Mouse (Mus musculus) urinary bladder, postnatal 10 days (tissue): ENCODE measurements around the gene Arl15.
"Not testable (repeated sequence)": the region's sequence is repeated elsewhere in the genome, so short reads cannot be mapped to it uniquely, and the experiment has no call there.

Experiments
- DNase-seq: peaks from one replicate; pipeline ENCODE4 v3.0.0; 2022; ENCODE audit warnings: low spot score

Gene Arl15

DNA sequence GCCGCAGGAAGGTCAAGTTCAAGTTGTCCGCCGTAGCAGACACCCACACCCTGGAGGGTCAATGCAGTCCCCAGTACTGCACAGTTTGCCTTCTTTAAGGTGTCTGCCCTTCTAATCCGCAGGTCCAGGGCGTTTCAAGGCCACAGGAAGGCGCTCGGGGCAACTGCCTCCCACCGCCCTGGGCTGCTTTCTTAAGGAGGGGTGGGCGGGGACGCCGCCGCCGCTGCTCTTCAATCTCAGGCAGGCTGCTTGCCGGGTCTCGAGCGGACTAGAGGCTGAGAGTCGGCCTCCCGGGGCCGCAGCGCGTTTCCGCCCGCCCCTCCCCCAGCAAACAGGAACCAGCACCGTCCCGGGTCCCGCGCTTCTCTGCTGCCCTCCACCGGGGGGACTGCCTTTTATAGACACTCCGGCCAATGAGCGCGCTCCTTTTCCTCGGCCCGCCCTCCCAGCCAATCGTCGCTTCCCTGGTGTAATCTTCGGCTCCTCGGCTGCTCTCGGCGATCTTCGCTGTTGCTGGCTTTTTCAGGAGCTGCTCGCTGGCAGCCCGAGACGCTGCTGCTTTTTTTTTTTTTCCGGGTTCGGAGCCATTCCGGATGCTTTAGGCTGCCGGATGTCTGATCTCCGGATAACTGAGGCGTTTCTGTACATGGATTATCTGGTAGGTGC, at the start of gene Arl15:
Arl15 (plus strand) TSS at position 467 of the 666 bp plus-strand sequence.
- peak; percentile 97 for DNase-seq

DNA sequence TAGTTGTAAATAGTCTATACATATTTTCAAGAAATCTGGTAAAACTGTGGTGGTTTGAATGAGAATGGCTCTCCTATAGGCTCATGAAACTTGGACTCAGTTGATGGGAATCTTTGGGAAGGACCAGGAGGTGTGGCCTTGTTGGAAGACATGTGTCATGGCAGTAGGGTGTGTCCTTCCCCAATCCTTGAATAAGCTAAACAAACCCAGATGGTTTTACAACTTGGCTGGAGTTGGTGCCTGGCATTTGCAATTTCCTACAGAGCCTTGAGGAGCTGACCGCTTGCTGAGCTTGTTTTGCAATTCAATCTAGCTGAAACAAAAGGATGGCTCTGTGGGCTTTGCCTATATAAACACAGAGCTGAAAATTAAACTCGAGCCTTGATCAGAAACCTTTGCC, 49.0 kb upstream of the Arl15 start:
- DNase-seq, result no peak

DNA sequence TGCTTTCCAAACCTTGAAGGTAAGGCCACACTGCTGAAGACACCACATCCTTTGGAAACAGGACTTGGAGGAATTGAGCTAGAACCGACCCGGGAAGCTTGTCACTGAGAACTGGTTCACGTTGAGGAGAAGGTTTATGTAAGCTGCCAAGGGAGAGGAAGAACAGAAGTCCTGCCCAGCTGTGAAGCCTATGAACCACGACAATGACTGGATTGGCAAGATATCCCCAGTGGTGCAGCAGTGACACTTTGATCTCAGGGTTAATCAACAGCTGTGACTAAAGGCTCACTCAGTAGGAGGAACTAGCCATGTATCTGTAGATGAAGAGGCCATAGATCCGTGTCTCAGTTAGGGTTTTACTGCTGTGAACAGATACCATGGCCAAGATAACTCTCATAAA, 43.5 kb upstream of the Arl15 start:
- DNase-seq, result no peak

DNA sequence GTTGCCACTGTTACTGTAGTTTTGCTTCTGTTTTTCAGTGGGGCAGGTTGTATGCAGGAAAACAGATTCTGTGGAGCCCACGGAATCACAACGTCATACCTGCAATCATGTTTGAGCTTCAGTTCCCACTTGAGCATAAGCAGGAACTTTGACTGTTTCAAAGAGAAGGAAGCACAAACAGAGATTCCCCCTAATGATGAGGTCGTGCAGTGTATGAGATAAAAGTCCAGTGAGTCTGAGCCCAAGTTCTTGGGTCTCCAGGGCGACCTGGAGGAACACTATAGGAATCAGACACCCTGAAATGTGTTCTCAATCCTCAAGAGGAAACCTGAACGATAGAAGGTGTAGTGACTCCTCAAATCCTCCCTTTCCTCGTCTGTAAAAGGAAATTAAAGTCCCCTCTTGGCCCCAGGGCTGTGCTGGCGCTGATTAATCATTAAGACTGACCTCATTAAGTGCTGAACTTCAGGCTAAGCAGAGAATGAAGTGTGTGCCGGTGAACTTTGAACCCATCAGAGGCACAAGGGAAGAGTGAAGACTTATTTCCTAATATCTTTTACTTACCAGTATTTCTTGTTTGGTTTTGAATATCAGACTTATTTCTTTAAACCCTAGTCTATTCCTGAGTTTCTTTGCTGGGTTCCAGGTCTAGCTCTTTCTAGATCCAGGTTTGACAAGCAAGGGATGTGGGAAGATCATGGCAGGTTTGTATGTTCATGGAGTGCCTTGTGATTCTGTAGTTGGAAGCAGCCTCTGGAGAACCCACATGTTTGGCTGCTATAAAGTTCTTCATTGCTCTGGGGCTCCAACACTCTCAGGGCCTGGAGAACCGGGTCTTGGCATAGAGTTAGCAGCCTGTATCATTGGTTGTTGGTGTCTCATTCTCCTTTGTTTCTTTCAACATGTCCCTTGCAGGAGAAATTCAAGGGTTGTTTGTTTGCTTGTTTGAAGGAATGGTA, 39.3 kb upstream of the Arl15 start:
- DNase-seq, result no peak

DNA sequence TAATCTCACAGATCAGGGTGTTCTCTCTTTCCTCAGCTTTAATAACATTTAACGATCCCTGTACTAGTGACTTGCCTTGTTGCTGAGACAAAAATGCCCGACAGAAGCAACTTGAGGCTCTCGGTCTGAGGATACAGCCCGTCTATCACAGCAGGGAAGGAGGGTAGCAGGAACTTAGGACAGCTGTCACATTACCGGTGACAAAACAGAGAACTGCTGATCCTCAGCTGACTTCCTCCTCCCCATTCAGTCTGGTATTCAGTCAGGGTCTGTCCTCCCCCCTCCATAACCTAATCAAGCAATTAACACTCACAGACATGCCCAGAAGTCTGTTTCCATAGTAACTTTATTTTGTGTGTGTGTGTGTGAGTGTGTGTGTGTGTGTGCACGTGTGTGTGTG, 38.5 kb upstream of the Arl15 start:
- no peak for DNase-seq

DNA sequence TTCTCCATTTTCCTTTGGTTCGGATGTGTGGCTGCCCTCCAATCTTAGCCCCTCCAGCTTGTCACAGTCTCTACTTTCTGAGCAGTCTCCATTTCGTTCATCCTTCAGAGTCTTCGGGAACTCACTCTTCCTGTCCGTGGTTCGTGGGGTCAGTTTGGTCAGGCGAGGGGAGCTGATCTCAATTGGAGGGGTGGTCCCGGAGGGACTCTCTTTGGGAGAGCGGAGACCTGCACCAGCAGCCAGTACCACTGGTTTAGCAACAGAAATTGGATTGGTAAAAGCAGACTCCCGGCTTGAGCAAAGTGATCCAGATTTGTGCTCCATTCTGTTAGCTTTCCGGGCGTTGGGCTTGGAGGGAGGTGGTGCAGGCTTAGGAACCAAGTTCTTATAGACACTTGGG, 32.6 kb upstream of the Arl15 start:
- DNase-seq, result no peak

DNA sequence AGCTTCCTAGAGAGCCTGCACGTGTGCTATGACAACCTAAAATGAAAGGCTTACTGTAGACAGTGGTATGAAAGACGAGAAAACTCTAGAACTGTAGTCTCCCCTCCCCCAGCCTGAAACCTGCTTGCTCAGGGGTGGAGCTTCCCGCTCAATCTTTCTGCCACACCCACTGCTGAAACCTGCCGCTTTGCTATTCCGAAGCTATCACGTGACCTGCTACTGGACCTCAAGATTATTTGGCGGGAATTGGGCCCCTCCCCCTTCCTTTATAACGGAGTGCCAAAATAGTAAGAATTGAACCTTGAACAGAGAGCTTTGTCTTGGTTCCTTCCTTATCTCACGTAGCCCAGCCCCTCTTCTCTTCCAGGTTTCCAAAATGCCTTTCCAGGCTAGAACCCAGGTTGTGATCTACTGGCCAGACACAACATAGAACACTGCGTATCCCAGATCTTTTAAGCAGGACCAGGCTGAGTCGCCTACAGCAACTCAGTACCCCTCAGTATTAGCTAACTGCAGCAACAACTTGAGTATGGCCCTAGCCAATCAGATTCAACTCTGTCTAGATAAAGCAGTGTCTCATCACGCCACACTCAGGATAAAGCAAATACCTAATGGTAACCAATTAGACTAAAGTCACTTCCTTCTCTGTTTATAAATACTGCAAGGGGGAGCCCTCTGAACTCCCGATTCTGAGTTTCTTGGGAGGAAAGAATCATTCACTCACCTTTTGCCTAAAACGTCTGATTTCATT, 31.4 kb upstream of the Arl15 start:
- DNase-seq, result no peak

DNA sequence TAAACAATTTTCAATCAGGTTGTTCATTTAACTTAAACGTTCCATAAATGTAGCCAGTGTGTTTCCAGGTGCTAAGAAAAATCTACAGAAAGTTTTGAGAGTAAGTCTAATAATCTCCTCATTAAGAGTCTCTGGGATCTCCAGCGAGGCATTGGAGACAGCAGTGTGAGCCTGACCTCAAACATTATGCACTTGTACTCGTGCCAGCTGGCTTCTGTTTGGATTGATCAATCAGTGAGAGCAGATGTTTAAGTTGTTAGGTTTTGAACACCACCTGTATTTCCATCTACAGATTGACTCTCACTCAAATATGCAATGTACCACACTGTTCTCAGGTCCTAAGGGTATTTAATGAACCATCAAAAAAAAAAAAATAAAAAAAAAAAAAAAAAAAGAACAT, 28.9 kb upstream of the Arl15 start:
- no peak for DNase-seq

DNA sequence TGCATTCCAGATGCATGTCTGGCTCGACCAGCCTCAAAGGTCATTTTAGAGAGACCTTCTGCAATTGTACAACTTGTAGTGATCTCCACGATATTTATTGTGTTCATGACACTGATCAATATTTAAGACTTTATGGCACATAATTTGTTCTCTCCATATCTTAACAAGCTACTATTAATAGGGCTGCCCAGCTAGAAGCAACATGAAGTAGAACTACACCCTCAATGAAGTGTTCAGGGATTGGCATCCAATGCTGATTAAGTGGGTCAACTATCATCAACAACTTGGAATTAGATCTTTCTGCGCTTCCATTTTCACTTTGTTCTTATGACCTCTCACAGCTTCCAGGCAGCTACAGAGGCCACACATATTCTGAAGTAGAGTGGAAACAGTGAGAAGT, 24.5 kb upstream of the Arl15 start:
- no peak for DNase-seq

DNA sequence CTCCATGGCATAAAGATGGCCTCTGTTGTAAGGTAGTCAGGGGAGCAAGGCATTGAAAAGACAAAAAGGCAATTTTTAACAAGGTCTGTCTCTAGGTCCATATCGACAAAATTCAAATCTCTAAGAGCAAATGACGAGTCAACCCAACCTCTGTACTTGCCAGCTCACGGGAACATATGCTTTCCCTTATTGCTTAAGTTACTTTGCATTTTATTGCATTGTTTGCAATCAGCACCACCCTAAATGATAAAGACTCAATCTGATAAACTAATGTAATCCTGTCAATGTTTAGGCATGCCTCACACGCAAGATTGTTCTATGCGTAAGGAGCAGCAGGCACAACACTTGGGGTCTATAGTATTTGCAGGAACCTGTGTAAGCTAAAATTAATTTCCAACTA, 24.0 kb upstream of the Arl15 start:
- no peak for DNase-seq

DNA sequence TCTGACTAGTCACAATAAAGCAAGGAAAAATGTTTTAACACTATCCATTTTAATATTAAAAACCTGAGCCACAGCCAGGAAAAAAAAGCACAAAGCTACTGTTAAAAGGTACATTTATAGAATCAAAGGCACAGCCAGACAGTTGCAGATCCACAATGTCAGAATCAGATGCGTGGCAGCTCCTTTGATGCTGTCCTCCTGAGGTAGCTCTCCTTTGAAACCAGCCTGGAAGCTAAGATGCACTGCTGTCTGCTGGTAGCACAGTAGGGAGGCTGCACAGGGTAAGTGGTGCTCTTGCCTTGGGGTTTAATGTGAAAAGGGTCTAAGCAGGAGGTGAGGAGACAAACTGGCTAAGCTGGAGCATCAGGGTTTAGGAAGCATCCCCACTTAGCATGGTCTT, 23.0 kb upstream of the Arl15 start:
- no peak for DNase-seq

DNA sequence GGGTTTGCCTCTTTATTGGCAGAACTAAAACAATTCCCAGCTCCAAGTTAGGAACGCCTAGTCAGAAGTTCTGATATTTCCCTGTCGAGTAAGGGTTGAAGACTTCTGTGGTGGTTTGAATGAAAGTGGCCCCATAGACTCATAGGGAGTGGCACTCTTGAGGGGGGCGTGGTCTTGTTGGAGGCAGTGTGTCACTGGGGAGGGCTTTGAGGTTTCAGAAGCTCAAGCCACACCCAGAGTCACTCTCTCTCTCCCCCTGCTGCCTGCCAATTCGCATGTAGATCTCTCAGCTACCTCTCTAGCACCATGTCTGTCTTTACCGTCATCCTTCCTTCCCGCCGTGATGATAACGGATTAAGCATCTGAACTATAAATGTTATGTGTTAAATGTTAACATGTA, 19.5 kb upstream of the Arl15 start:
- DNase-seq, result no peak

DNA sequence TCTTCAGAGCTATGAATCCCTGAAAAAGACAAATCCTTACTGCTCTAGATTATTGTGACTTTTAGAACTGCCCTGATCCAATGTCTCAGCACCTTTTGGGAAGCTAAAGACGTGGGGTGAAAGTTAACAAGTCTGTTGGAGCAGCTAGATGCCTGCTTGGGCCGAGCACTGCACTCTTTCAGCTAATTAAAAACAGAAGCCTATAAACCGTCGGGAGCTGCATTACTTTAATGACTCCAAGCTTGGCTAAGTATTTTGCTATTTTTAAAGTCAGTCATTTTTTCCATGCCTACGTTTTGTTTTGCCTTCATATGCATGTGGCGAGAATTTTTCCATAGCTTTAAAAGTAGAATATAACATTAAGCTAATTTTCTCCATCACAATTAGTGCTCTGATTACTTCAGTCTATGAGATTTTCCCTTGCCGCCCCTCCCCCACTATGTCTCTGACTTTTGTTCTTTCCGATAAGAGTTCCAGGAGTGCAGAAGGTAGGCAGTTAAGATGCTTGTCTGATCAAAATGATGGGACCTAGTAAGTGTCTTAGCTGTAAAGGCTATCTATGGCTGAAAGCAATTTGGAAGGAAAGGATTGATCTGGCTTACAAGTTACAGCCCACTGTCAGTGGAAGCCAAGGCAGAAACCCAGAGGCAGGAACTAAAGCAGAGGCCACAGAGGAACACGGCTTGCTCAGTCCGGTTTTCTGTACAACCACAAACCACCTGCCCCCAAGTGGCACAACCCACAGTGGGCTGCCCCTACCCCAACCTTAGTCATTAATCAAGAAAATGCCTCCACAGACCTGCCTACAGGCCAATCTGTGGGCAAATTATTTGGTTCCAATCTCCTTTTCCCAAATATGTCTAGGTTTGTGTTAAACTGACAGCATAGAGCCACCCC, 18.8 kb upstream of the Arl15 start:
- no peak for DNase-seq

DNA sequence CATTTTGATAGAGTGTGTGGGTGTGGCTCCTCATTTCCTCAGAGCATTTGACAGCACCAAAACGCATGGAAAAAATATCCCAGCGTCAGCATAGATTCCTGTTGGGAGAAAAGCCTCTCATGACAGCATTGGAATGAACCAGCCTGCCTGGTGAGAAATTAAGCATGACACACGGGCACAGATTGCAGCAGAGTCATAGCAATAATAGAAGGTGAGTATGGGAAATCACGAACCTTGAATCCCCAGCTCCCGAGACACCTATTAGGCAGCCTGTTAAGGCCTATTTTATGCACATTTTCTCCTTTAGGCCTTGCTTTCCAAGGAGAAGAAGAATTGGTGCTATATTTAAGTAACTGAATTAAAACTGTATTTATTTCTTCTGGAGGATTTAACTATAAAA, 8.5 kb upstream of the Arl15 start:
- no peak for DNase-seq

DNA sequence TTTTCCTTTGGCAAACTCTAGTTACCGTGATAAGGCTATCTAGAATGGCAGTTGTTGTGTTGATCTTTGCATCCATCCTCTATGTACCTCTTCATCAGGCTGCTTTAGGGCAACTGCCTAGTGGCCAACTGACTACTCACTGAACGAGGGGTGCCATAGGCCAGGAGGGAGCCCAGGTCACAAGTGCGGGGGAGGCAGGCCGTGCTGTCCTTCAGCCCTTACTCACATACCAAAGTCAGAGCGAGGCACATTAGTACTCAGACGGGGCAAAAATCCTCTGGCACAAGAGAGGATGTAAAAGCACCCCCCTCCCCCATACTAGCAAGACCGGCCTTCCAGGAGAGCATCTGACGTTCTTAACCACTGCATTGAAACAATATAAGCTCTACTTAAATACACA, 7.2 kb upstream of the Arl15 start:
- no peak for DNase-seq

DNA sequence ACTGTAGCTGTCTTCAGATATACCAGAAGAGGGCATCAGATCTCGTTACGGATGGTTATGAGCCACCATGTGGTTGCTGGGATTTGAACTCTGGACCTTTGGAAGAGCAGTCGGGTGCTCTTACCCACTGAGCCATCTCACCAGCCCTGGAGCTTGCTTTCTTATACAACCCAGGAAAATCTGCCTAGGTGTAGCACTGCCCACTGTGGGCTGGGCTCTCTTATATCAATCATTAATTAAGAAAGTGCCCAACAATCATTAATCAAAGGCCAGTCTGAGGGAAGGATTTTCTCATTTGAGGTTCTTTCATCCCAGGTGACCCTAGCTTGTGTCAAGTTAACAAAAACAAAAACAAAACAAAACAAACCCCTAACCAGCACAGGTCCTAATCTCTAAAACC, 4.3 kb upstream of the Arl15 start:
- not testable (repeated sequence) for DNase-seq

DNA sequence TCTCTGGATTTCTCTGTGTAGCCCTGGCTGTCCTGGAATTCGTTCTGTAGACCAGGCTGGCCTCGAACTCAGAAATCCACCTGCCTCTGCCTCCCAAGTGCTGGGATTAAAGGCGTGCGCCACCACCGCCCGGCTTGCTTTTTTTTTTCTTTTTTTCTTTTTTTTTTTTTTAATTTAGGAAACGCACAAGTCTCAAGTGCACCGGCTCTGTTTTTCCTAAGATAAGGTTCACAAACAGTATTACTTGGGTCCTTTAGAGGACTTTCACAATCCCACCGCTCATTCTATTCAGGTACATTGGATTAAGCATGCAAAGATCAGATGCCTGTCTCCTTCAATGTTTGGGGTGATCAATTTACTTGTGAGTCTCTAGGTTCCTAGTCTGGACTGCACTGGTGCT, 668 bp upstream of the Arl15 start:
- no peak for DNase-seq

DNA sequence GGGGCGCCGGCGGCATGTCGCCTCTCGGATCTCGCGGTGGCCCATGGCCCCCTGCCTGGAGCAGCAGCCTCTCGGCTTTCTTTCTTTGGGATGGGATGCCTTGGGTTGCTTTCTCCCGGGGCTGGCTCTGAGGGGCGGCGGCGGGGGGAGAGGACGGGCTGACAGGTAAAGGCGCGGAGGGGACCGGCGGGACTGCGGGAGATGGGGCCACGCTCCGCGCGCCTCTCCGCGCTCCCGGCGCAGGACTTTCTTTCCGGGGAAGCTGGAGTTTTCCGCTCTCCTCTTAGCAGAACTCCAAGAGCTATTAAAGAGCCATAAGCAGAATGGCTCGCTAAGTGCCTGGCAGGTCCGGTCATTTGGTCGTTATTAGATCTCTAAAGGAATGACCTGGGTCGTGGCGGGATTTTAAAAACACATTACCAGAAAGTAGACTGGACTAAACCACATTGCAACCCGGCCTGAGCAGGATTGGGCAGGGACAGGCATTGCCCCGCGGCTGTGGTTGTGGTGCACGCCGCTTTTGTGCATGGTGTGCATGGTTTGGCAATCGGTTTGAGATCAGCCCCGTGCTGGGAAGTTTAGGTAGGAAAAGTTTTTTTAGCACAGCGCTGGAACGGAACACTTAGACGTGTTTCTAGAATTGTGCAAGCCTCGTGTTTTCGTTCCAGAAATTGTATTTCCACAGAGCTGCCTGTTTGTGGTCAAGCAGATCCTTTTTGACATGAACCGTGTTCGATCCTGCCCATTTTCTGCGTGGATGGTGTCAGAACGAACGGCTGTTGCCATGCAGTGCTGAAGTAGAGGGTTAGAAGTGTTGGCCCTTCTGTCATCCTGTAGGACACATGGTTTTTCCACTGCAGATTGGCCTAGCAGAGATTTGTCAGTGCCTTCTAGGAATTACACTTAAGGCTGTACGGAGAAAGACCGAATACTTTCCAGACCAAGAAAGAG, 675 bp downstream of the Arl15 start:
- no peak for DNase-seq

DNA sequence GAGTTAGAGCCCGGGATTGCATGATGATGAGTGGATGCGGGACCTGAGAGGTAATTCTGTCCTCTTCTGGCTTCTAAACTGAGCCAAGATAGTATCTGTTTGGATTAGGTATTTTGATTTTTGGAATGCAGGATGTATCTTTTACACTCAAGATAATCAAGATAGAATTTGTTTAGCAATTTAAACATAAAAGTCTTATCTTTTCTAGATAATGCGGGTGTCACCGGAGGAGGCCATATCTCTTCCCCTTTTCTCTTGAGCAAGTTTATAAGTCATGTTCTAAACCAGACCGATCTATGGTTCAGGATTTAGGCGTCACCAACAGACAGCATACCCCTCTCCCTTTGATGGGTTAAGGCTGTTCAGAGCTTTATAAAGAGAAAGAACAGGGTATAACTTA, 3.1 kb downstream of the Arl15 start:
- DNase-seq, result no peak

DNA sequence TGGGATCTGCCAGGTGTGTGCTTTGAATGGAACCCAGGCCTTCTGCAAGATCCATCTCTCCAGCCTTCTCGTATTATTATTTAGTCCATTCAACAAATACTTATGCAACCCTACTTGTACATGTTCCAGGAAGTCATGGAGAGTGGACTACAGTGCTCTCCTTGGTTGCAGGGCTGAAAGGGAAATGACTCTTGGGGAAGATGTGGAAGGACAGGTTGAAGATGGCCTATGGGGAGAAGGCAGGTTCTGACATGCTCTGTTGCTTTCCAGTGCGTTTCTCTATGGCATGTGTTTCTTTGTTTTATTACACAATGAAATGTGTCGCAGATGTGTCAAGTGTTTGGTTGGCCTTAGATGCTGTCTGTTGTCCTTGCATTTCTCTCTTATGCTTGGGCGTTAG, 5.1 kb downstream of the Arl15 start:
- DNase-seq, result no peak

DNA sequence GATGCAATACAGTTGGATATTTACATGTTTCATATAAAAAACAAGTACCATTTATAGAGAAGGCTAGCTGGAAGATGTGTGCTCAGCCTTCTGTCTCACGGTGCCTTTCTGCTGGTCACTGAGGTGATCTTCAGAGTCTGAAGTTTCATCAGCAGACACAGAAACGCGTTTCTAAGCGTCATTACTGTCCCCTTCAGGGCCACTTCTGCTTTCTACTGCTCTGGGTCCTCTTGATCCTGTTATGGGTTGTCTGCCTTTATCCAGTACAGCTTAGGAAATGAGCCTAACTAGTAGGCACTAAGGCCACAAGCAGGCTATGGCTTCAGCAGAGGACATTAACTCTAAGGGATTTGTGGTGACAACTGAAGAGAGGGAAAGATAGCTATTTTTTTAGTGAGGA, 5.9 kb downstream of the Arl15 start:
- DNase-seq, result no peak
